Mouse (Mus musculus) embryonic facial prominence, embryonic 13.5 days (tissue): ENCODE data around the gene Patj. TPM values are rescaled to one million over a fixed set of nuclear protein-coding genes. Genes with fewer than 3 reads are reported as not detected.

Experiments used
- ATAC-seq: fragments of 200-750 bp; cut with Nextera tagmentation; 2 replicates; pipeline ENCODE4 v1.8.0; 2017; ENCODE audit warnings: low read depth; ENCODE audit not compliant: insufficient number of reproducible peaks, insufficient read depth, low FRiP score, low TSS enrichment
- H3K27ac ChIP-seq: fragments of 300-500 bp; sonication (generic); 2 replicates; pipeline ENCODE4 v1.5.1; 2015; ENCODE audit warnings: moderate library complexity, mild to moderate bottlenecking, inconsistent platforms
- H3K27me3 ChIP-seq: fragments of 300-500 bp; sonication (generic); 2 replicates; pipeline ENCODE4 v1.6.1; 2015; ENCODE audit warnings: mild to moderate bottlenecking, inconsistent platforms
- H3K36me3 ChIP-seq: fragments of 300-500 bp; sonication (generic); 2 replicates; pipeline ENCODE4 v1.6.1; 2015; ENCODE audit warnings: mild to moderate bottlenecking, inconsistent platforms
- H3K4me1 ChIP-seq: fragments of 300-500 bp; sonication (generic); 2 replicates; pipeline ENCODE4 v1.6.1; 2015; ENCODE audit warnings: inconsistent platforms
- H3K4me2 ChIP-seq: fragments of 300-500 bp; sonication (generic); 2 replicates; pipeline ENCODE4 v1.6.1; 2015; ENCODE audit warnings: moderate library complexity, mild to moderate bottlenecking, inconsistent platforms
- H3K4me3 ChIP-seq: fragments of 300-500 bp; sonication (generic); 2 replicates; pipeline ENCODE4 v1.5.1; 2015; ENCODE audit warnings: mild to moderate bottlenecking, inconsistent platforms
- H3K9ac ChIP-seq: fragments of 300-500 bp; sonication (generic); 2 replicates; pipeline ENCODE4 v1.6.1; 2015; ENCODE audit warnings: mild to moderate bottlenecking, inconsistent platforms
- H3K9me3 ChIP-seq: fragments of 300-500 bp; sonication (generic); 2 replicates; pipeline ENCODE4 v1.6.1; 2016; ENCODE audit warnings: inconsistent platforms
- WGBS: fragments of 180-500 bp; shearing (Covaris S2); methylation state at CpG from one replicate; pipeline ENCODE4 v1.1.7; 2015; ENCODE audit warnings: mixed read lengths; 5-methylcytosine and 5-hydroxymethylcytosine counted together
- polyA plus RNA-seq: library from polyadenylated mRNA; unstranded; fragments of >200 nt; fragmentation: Nextera tagmentation; extraction: Ambion mirVana; gene quantifications from 2 replicates; pipeline ENCODE4 v1.2.1, GENCODE M21; 2015

Patj gene
- polyA plus RNA-seq, 1 experiment from 2014 or later: 12.9 TPM

- WGBS: 92% methylated on average over 6 of the region's 6 CpGs
- Histone ChIP-seq H3K36me3 (peaks cover 16% of the 10 kb centered on the region), H3K4me1 (no peaks in the 10 kb centered on the region), H3K27ac (no peak overlapping the region), H3K4me3 (no peak overlapping the region), H3K9me3 (no peaks in the 10 kb centered on the region), H3K27me3 (no peaks in the 10 kb centered on the region), H3K4me2 (no peak overlapping the region), H3K9ac (no peak overlapping the region)
- ATAC-seq: no peak
These were observed 124.9 kb downstream of the Patj start for GRCm38 (mm10) chr4:98520492-98520891.

- Histone ChIP-seq H3K4me1 (no peaks in the 10 kb centered on the region), H3K9me3 (no peaks in the 10 kb centered on the region), H3K4me3 (no peak overlapping the region), H3K9ac (no peak overlapping the region), H3K36me3 (peaks cover 10% of the 10 kb centered on the region), H3K27ac (no peak overlapping the region), H3K27me3 (no peaks in the 10 kb centered on the region), H3K4me2 (no peak overlapping the region)
- no peak for ATAC-seq
- 94% methylated on average over 10 of the region's 10 CpGs for WGBS
These were observed 128.9 kb downstream of the Patj start for GRCm38 (mm10) chr4:98524525-98524924.

GRCm38 (mm10) chr4:98535446-98535845, 139.9 kb downstream of the Patj start:
- whole genome bisulfite sequencing: 83% methylated on average over 3 of the region's 3 CpGs

GRCm38 (mm10) chr4:98541591-98541990, 146.0 kb downstream of the Patj start:
- no peak overlapping the region for H3K9ac ChIP-seq
- H3K4me1 ChIP-seq: no peaks in the 10 kb centered on the region
- ATAC-seq: no peak
- H3K4me3 ChIP-seq: no peak overlapping the region
- H3K4me2 ChIP-seq: no peak overlapping the region
- no peaks in the 10 kb centered on the region for H3K27me3 ChIP-seq
- 82% methylated on average over 2 of the region's 2 CpGs for WGBS
- no peaks in the 10 kb centered on the region for H3K36me3 ChIP-seq
- no peaks in the 10 kb centered on the region for H3K9me3 ChIP-seq
- H3K27ac ChIP-seq: no peak overlapping the region

More at GRCm38 (mm10) chr4:98535446-98535845, 139.9 kb downstream of the Patj start:
- H3K27me3 ChIP-seq: no peaks in the 10 kb centered on the region
- H3K9ac ChIP-seq: no peak overlapping the region
- H3K4me2 ChIP-seq: no peak overlapping the region
- H3K9me3 ChIP-seq: no peaks in the 10 kb centered on the region
- no peak for ATAC-seq
- no peak overlapping the region for H3K4me3 ChIP-seq
- no peak overlapping the region for H3K27ac ChIP-seq
- peaks cover 3% of the 10 kb centered on the region; the same call in 1 of the 2 replicates for H3K36me3 ChIP-seq
- no peaks in the 10 kb centered on the region for H3K4me1 ChIP-seq

- 0 out of 2 replicates have a peak, but pooled peaks cover 3% of the 10 kb centered on the region for H3K27me3 ChIP-seq
- H3K9me3 ChIP-seq: no peaks in the 10 kb centered on the region
- no peak overlapping the region for H3K4me3 ChIP-seq
- H3K36me3 ChIP-seq: no peaks in the 10 kb centered on the region
- H3K9ac ChIP-seq: no peak overlapping the region
- WGBS: 75% methylated on average over 3 of the region's 3 CpGs
- H3K4me1 ChIP-seq: no peaks in the 10 kb centered on the region
- no peak overlapping the region for H3K27ac ChIP-seq
- no peak for ATAC-seq
- no peak overlapping the region for H3K4me2 ChIP-seq
These were observed 147.4 kb downstream of the Patj start for GRCm38 (mm10) chr4:98543001-98543400.

GRCm38 (mm10) chr4:98545376-98545775, 149.8 kb downstream of the Patj start:
- Histone ChIP-seq H3K27me3 (0 out of 2 replicates have a peak, but pooled peaks cover 3% of the 10 kb centered on the region), H3K36me3 (no peaks in the 10 kb centered on the region), H3K4me3 (no peak overlapping the region), H3K4me2 (no peak overlapping the region), H3K4me1 (no peaks in the 10 kb centered on the region), H3K9me3 (no peaks in the 10 kb centered on the region), H3K27ac (no peak overlapping the region), H3K9ac (no peak overlapping the region)
- no peak for ATAC-seq
- WGBS: 27% methylated on average over 1 of the region's 1 CpGs

GRCm38 (mm10) chr4:98546456-98547176, 151.0 kb downstream of the Patj start:
- Histone ChIP-seq H3K36me3 (no peaks in the 10 kb centered on the region), H3K27ac (no peak overlapping the region), H3K9ac (no peak overlapping the region), H3K9me3 (no peaks in the 10 kb centered on the region), H3K4me3 (no peak overlapping the region), H3K27me3 (0 out of 2 replicates have a peak, but pooled peaks cover 3% of the 10 kb centered on the region), H3K4me2 (no peak overlapping the region), H3K4me1 (no peaks in the 10 kb centered on the region)
- no peak for ATAC-seq
- WGBS: 65% methylated on average over 12 of the region's 12 CpGs

GRCm38 (mm10) chr4:98549491-98549890, 153.9 kb downstream of the Patj start:
- H3K36me3 ChIP-seq: no peaks in the 10 kb centered on the region
- no peaks in the 10 kb centered on the region for H3K9me3 ChIP-seq
- no peaks in the 10 kb centered on the region for H3K4me1 ChIP-seq
- H3K27me3 ChIP-seq: 0 out of 2 replicates have a peak, but pooled peaks cover 3% of the 10 kb centered on the region
- H3K4me2 ChIP-seq: no peak overlapping the region
- H3K27ac ChIP-seq: no peak overlapping the region
- 82% methylated on average over 7 of the region's 7 CpGs for WGBS
- no peak for ATAC-seq
- H3K4me3 ChIP-seq: no peak overlapping the region
- no peak overlapping the region for H3K9ac ChIP-seq

- Histone ChIP-seq H3K4me1 (no peaks in the 10 kb centered on the region), H3K27ac (no peak overlapping the region)
These were observed 154.5 kb downstream of the Patj start for GRCm38 (mm10) chr4:98550116-98550515.

GRCm38 (mm10) chr4:98555666-98556065, 160.1 kb downstream of the Patj start:
- no peak overlapping the region for H3K4me3 ChIP-seq
- no peaks in the 10 kb centered on the region for H3K9me3 ChIP-seq
- no peaks in the 10 kb centered on the region for H3K27me3 ChIP-seq
- H3K4me1 ChIP-seq: peaks cover 4% of the 10 kb centered on the region; the same call in 1 of the 2 replicates
- H3K36me3 ChIP-seq: no peaks in the 10 kb centered on the region
- H3K27ac ChIP-seq: no peak overlapping the region
- no peak overlapping the region for H3K9ac ChIP-seq
- ATAC-seq: no peak
- no peak overlapping the region for H3K4me2 ChIP-seq
- 83% methylated on average over 2 of the region's 2 CpGs for WGBS

More at GRCm38 (mm10) chr4:98550116-98550515, 154.5 kb downstream of the Patj start:
- ATAC-seq: no peak
- no peaks in the 10 kb centered on the region for H3K36me3 ChIP-seq
- H3K4me2 ChIP-seq: no peak overlapping the region
- H3K9ac ChIP-seq: no peak overlapping the region
- no peaks in the 10 kb centered on the region for H3K9me3 ChIP-seq
- no peak overlapping the region for H3K4me3 ChIP-seq
- H3K27me3 ChIP-seq: 0 out of 2 replicates have a peak, but pooled peaks cover 3% of the 10 kb centered on the region
- WGBS: 88% methylated on average over 5 of the region's 5 CpGs

- no peaks in the 10 kb centered on the region for H3K27me3 ChIP-seq
- ATAC-seq: no peak
- peaks cover 4% of the 10 kb centered on the region; the same call in 1 of the 2 replicates for H3K4me1 ChIP-seq
- no peak overlapping the region for H3K4me3 ChIP-seq
- no peak overlapping the region for H3K9ac ChIP-seq
- no peak overlapping the region for H3K27ac ChIP-seq
- no peak overlapping the region for H3K4me2 ChIP-seq
- H3K36me3 ChIP-seq: no peaks in the 10 kb centered on the region
- WGBS: 95% methylated on average over 6 of the region's 6 CpGs
- H3K9me3 ChIP-seq: no peaks in the 10 kb centered on the region
These were observed 160.9 kb downstream of the Patj start for GRCm38 (mm10) chr4:98556449-98556848.

GRCm38 (mm10) chr4:98557192-98557591, 161.6 kb downstream of the Patj start:
- no peak overlapping the region for H3K4me3 ChIP-seq
- H3K4me2 ChIP-seq: no peak overlapping the region
- no peak overlapping the region for H3K9ac ChIP-seq
- 95% methylated on average over 13 of the region's 13 CpGs for WGBS
- peaks cover 4% of the 10 kb centered on the region; the same call in 1 of the 2 replicates for H3K4me1 ChIP-seq
- no peaks in the 10 kb centered on the region for H3K9me3 ChIP-seq
- H3K36me3 ChIP-seq: no peaks in the 10 kb centered on the region
- ATAC-seq: no peak
- H3K27me3 ChIP-seq: no peaks in the 10 kb centered on the region
- H3K27ac ChIP-seq: no peak overlapping the region
